Mouse (Mus musculus) heart, embryonic 14.5 days (tissue): ENCODE measurements around the gene Zyg11b. TPM values are rescaled to one million over a fixed set of nuclear protein-coding genes. Genes with fewer than 3 reads are reported as not detected.
A peak's percentile ranks its signal among the peaks of the same experiment; 100 is the strongest.

Source experiments
- ATAC-seq: fragments of 200-750 bp; cut with Nextera tagmentation; 2 replicates; pipeline ENCODE4 v1.8.0; 2017; ENCODE audit warnings: low read depth, moderate TSS enrichment; ENCODE audit not compliant: insufficient number of reproducible peaks, insufficient read depth, low FRiP score
- H3K27ac ChIP-seq, 2 experiments: fragments of 200-500 bp in 1 of 2; fragments of 300-500 bp in 1 of 2; sonication (generic) in 1 of 2; replicated peaks in 1 of 2; 2 replicates each; pipeline ENCODE4 v1.5.1; 2012 to 2014; ENCODE audit warnings: low read depth in 2 of 2, low read length in 2 of 2, control low read depth in 1 of 2, mild to moderate bottlenecking in 1 of 2, mixed read lengths in 1 of 2; ENCODE audit not compliant: control insufficient read depth in 1 of 2, insufficient read depth in 1 of 2
- H3K27me3 ChIP-seq: fragments of 300-500 bp; sonication (generic); 2 replicates; pipeline ENCODE4 v1.6.1; 2014; ENCODE audit warnings: mild to moderate bottlenecking, low read length, control low read depth; ENCODE audit not compliant: control insufficient read depth, insufficient read depth
- H3K36me3 ChIP-seq: fragments of 300-500 bp; sonication (generic); 2 replicates; pipeline ENCODE4 v1.6.1; 2014; ENCODE audit warnings: mild to moderate bottlenecking, control low read depth, low read length, mixed read lengths; ENCODE audit not compliant: control insufficient read depth, insufficient read depth
- H3K4me1 ChIP-seq, 2 experiments: fragments of 200-500 bp in 1 of 2; fragments of 300-500 bp in 1 of 2; sonication (generic) in 1 of 2; 2 replicates each; pipeline ENCODE4 v1.6.1; 2012 to 2014; ENCODE audit warnings: low read length in 2 of 2, control low read depth in 1 of 2, mixed read lengths in 1 of 2; ENCODE audit not compliant: control insufficient read depth in 2 of 2, insufficient read depth in 2 of 2
- H3K4me2 ChIP-seq: fragments of 300-500 bp; sonication (generic); 2 replicates; pipeline ENCODE4 v1.6.1; 2014; ENCODE audit warnings: mild to moderate bottlenecking, low read length
- H3K4me3 ChIP-seq, 2 experiments: fragments of 200-500 bp in 1 of 2; fragments of 300-500 bp in 1 of 2; sonication (generic) in 1 of 2; 2 replicates each; pipeline ENCODE4 v1.5.1; 2012 to 2014; ENCODE audit warnings: low read length in 2 of 2, mild to moderate bottlenecking in 2 of 2, control low read depth in 1 of 2, low read depth in 1 of 2, moderate library complexity in 1 of 2; ENCODE audit not compliant: control insufficient read depth in 1 of 2, insufficient read depth in 1 of 2
- H3K9ac ChIP-seq: fragments of 300-500 bp; sonication (generic); 2 replicates; pipeline ENCODE4 v1.6.1; 2014; ENCODE audit warnings: mild to moderate bottlenecking, low read length
- H3K9me3 ChIP-seq: fragments of 300-500 bp; sonication (generic); 2 replicates; pipeline ENCODE4 v1.6.1; 2016; ENCODE audit warnings: low read length, control low read depth; ENCODE audit not compliant: control insufficient read depth
- WGBS: fragments of 180-500 bp; shearing (Covaris S2); extraction: QIAGEN DNeasy Blood & Tissue Kit; methylation state at CpG from one replicate; pipeline ENCODE4 v1.1.7; 2014; 5-methylcytosine and 5-hydroxymethylcytosine counted together
- polyA plus RNA-seq: library from polyadenylated mRNA; unstranded; fragments of >200 nt; fragmentation: Nextera tagmentation; extraction: Ambion mirVana; gene quantifications from 2 replicates; pipeline ENCODE4 v1.2.1, GENCODE M21; 2014

Gene Zyg11b
- polyA plus RNA-seq, 1 experiment from 2014 or later: 10.7 TPM

DNA sequence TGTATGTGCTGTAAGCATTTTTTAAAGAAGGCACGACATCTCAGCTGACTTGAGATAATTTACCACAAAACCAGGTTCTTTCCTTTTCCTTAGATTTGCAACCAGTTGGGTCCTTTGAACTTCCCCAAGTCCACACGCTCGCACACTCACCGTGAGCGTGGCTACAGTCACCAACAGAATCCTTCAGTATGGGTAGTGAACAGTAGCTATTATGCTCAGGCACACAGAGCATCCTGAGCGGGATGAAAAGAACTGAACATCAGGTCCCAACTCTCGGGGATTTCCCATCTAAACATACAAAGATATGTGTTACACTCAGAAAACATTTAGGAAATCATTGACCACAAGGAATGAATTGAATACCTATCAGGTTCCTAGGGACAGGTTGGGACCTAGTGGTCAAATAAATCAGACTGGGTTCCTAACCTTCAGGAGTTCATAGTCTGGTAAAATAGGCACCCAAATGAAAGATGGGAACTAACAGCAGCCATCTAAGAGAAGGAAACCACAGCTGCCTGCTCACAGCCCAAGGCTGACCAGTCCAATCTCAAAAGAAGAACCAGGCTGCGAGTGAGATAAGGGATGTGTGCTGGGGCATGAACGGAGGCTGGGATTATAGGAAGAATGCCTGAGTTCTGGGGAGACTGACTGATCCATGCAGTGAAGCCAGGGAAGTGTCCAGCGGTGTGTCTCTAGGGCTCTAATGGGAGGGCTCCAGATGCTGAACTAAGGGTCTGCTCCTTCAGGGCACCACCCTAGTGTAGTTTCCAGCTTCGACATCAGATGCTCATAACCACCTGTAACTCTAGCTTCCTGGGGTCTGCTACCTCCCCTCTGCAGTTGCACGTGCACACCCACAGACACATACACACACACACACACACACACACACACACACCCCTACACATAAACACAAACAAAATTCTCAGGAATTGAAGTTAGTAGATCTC is 17.0 kb upstream of the Zyg11b start:
- ATAC-seq: no peak
- Histone ChIP-seq H3K4me1 (peaks cover 5 to 8% of the 10 kb centered on the region in 2 experiments; a peak in 3 of 4 replicates), H3K36me3 (no peaks in the 10 kb centered on the region), H3K27ac (no peak overlapping the region), H3K9ac (no peak overlapping the region), H3K9me3 (0 out of 2 replicates have a peak, but pooled peaks cover 2% of the 10 kb centered on the region), H3K4me2 (no peak overlapping the region), H3K4me3 (no peak overlapping the region), H3K27me3 (no peaks in the 10 kb centered on the region)
- 71% methylated on average over 12 of the region's 12 CpGs for WGBS

DNA sequence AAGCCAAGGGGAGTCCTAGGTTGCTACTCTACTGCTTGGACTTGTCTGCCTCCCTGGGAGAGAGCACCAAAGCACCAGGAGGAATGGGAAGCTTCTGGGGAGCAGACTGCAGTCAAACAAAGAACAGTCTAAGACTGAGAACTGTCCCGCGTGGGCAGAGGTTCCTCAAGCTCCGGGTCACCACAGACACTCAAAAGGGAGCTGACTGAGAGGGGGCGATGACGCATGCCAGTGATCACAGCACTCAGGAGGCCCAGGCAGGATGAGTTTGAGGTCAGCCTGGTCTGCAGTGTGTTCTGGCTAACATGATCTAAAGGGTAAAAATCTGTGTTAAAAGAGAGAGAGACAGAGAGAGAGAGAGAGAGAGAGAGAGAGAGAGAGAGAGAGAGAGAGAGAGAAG is 13.1 kb upstream of the Zyg11b start:
- no peaks in the 10 kb centered on the region for H3K9me3 ChIP-seq
- H3K4me3 ChIP-seq: no peak overlapping the region
- H3K27ac ChIP-seq: no peak overlapping the region
- 23% methylated on average over 5 of the region's 5 CpGs for WGBS
- H3K4me1 ChIP-seq: peaks cover 5 to 7% of the 10 kb centered on the region in 2 experiments; a peak in 2 of 4 replicates
- no peak for ATAC-seq
- no peaks in the 10 kb centered on the region for H3K27me3 ChIP-seq
- H3K9ac ChIP-seq: no peak overlapping the region
- no peaks in the 10 kb centered on the region for H3K36me3 ChIP-seq
- H3K4me2 ChIP-seq: no peak overlapping the region

DNA sequence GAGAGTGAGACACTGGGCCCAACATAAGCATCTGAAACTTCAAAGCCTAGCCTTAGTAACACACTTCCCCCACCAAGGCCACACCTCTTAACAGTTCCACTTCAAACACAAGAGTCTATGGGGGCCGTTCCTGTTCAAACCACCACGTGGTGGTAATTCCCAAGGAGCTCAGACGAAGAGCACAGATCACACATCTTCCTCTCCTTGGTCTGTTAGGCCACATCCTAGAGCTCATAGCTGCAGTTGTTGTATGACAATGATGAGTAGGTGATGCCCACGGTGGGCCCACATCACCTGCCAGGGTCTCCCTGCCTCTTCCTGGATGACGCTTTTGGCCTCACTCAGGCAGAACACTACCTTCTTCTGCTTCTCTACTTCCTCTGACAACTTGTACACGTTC is 9.8 kb upstream of the Zyg11b start:
- Histone ChIP-seq H3K4me1 (0 out of 4 replicates have a peak, but pooled peaks cover 0 to 2% of the 10 kb centered on the region in 2 experiments), H3K4me3 (no peak overlapping the region), H3K36me3 (no peaks in the 10 kb centered on the region), H3K4me2 (no peak overlapping the region), H3K27me3 (no peaks in the 10 kb centered on the region), H3K9me3 (0 out of 2 replicates have a peak, but pooled peaks cover 1% of the 10 kb centered on the region), H3K9ac (no peak overlapping the region), H3K27ac (no peak overlapping the region)
- 55% methylated on average over 6 of the region's 6 CpGs for WGBS
- ATAC-seq: no peak

DNA sequence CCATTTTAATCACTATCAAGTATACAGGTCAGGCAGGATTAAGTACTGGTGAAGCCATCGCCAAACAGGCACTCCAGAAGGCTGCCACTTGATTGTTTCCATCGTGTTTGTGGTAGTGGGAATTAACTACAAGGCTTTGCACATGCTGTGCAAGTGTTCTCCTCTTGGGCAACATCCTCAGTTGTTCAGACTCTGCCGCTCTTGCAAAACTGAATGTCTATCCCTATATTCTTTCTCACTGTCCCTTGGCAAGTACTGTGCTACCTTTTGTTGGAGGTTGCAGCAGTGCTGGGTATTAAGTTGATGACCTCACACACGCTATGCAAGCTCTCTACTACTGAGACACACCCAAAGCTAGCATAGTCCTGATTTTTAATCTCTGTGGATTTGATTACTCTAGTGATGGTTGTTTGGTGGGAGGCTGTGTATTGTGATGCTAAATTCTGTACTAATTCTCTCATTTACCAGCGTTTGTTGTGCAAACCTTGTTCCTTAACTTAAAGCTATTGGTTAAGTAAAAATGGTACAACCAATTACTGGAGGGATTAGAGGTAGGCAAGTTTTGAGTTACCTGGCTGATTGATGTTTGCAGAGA is 1.5 kb upstream of the Zyg11b start:
- no peak overlapping the region for H3K27ac ChIP-seq
- H3K4me3 ChIP-seq: no peak overlapping the region
- no peak overlapping the region for H3K9ac ChIP-seq
- WGBS: 74% methylated on average over 5 of the region's 5 CpGs
- ATAC-seq: no peak
- H3K36me3 ChIP-seq: no peaks in the 10 kb centered on the region
- no peaks in the 10 kb centered on the region for H3K27me3 ChIP-seq
- H3K4me1 ChIP-seq: peaks cover 0 to 18% of the 10 kb centered on the region in 2 experiments; a peak in 2 of 4 replicates
- peaks cover 7% of the 10 kb centered on the region; the same call in 1 of the 2 replicates for H3K9me3 ChIP-seq
- no peak overlapping the region for H3K4me2 ChIP-seq

DNA sequence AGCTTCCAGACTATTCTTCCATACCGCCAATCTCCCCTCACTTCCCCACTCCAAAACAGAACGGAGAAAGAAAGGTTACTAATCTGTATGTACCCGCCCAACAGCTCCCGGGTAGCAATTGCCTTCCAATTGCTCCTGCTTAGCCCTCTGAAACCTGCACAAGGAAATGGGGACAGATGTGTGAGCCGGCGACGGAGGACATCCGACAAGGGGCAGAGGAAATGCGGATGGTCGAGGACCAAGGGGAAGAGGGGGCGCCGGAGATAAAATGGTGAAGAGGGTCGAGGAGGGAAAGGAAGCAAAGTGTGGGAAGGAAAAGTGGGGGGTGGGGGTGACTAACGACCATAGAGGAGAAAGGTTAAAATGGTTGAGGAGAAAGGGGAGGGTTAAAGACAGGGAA is 630 bp downstream of the Zyg11b start:
- Histone ChIP-seq H3K36me3 (no peaks in the 10 kb centered on the region), H3K4me2 (peak overlapping the region; percentile 87), H3K4me3 (peak overlapping the region; percentile 91 to 98), H3K4me1 (peaks cover 0 to 18% of the 10 kb centered on the region in 2 experiments; a peak in 2 of 4 replicates), H3K9ac (peak overlapping the region; percentile 97), H3K27me3 (no peaks in the 10 kb centered on the region), H3K27ac (peak overlapping the region; percentile 87 to 90; a peak in 3 of 4 replicates), H3K9me3 (peaks cover under 1% of the 10 kb centered on the region; the same call in 1 of the 2 replicates)
- ATAC-seq: no peak; the same call in 1 of the 2 replicates
- 1% methylated on average over 14 of the region's 14 CpGs for WGBS

DNA sequence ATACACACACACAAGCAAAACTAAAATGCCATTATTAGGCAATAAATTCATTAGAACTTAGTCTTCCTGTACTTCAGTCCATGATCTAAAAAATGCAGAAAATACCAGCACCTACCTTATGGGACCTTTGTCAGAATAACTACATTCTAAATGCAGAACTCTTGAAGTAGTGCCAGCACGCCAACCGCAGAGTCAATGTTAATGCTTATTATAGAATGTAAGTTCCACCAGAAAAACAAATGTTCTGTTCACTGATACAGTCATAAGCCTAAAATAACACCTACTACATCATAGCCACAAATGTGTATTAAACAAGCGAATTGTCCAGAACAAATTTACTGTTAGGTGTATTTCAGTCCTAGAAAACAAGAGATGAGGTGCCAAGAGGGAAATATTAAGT is 23.9 kb downstream of the Zyg11b start:
- 87% methylated on average over 3 of the region's 3 CpGs for WGBS
- no peak overlapping the region for H3K9ac ChIP-seq
- no peak overlapping the region for H3K4me3 ChIP-seq
- H3K4me1 ChIP-seq: no peaks in the 10 kb centered on the region
- no peak overlapping the region for H3K27ac ChIP-seq
- H3K9me3 ChIP-seq: no peaks in the 10 kb centered on the region
- ATAC-seq: no peak
- no peaks in the 10 kb centered on the region for H3K27me3 ChIP-seq
- no peaks in the 10 kb centered on the region for H3K36me3 ChIP-seq
- H3K4me2 ChIP-seq: no peak overlapping the region

DNA sequence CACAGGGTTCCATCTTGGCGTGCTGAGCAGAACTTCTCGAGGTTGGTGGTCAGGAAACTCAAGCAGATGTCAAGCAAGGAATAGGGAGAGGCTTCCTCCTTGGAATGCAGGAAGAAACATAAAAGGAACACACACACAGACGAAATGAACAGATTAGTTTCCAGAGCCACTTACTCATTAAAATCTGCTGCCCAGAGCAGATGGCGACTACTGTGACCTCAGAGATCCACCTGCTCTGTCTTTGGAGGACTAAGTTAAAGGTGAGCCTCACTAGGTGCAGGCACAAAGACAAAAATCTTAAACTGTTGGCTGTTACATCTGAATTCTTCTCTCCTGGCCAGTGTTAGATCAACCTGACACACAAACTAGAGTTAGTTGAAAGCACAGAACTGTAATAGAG is 28.6 kb downstream of the Zyg11b start:
- ATAC-seq: no peak
- Histone ChIP-seq H3K9me3 (no peaks in the 10 kb centered on the region), H3K4me2 (no peak overlapping the region), H3K36me3 (peaks cover 18% of the 10 kb centered on the region), H3K9ac (no peak overlapping the region), H3K4me3 (no peak overlapping the region), H3K27me3 (no peaks in the 10 kb centered on the region), H3K27ac (no peak overlapping the region), H3K4me1 (no peaks in the 10 kb centered on the region)
- WGBS: 70% methylated on average over 4 of the region's 4 CpGs
